Mouse (Mus musculus) cortical plate, adult 2 months (tissue): ENCODE data around the gene Pik3r5.

Experiments
- CTCF ChIP-seq: fragments of 200-500 bp; IDR thresholded peaks from 2 replicates; pipeline ENCODE4 v1.5.1; 2011; ENCODE audit warnings: mild to moderate bottlenecking, control low read depth, low read length; ENCODE audit not compliant: insufficient read depth; ENCODE audit errors: extremely low read depth
- POLR2A ChIP-seq: fragments of 200-500 bp; IDR thresholded peaks from 2 replicates; pipeline ENCODE4 v1.6.1; 2011; ENCODE audit warnings: mild to moderate bottlenecking, low read length, control low read depth; ENCODE audit not compliant: insufficient read depth; ENCODE audit errors: extremely low read depth

GRCm38 (mm10) chr11:68467441-68467840 lies 35.5 kb downstream of the Pik3r5 start:
- TF ChIP-seq CTCF (no peak), POLR2A (no peak)
